Mouse (Mus musculus) hematopoietic stem cell, adult 5-6 weeks (primary cell): ENCODE results near the gene Cab39l. TPM values are rescaled to one million over a fixed set of nuclear protein-coding genes. Genes with fewer than 3 reads are reported as not detected.

Source experiments
- ATAC-seq, 2 experiments: fragments of 125-278 bp in 1 of 2; replicated peaks in 1 of 2; 2 replicates each; pipeline ENCODE4 v1.8.0; 2016 to 2017; ENCODE audit warnings: inconsistent platforms in 2 of 2, mild to moderate bottlenecking in 2 of 2, moderate number of reproducible peaks in 2 of 2, low read depth in 1 of 2, moderate TSS enrichment in 1 of 2; ENCODE audit not compliant: low FRiP score in 2 of 2, poor library complexity in 2 of 2, severe bottlenecking in 2 of 2, insufficient read depth in 1 of 2, low TSS enrichment in 1 of 2
- total RNA-seq: library from RNA; stranded (forward); fragments of 172-1452, 232-1000 nt; gene quantifications from 2 replicates; pipeline ENCODE4 v1.2.3, GENCODE M21; 2017

Cab39l gene
- total RNA-seq, 1 experiment from 2014 or later: 29.5 TPM

DNA sequence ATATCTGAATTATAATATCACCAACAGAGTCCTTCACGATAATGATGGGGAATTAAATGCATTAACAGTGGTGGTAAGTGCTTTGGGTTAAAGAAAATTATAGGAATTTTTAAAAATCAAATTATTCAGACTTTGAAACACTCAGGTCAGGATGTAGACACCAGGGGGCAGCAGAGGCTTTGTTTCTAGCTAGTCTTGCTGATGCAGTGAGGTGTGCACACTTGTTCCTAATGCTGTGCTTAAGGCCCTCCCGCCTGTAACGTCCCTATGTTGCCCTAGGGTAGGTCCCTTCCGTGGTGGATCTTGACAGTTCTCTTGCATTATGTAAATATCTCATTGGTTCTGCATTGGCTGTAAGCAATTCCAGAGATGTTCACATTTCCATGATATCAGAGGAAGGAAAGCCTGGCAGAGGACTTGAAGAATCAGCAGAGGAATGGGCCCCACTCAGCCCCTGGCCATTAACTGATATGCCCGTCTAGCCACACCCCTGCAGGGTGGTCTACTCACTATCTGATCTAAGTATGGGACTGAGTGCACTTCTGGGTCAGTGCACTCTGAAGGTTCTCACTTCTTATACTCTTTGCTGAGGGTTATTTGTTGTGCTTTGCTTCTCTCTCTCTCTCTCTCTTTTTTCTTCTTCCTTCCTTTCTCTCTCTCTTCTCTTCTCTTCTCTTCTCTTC is 165.0 kb downstream of the Cab39l start:
- peak; percentile 49 to 65; a peak in 3 of 4 replicates for ATAC-seq

DNA sequence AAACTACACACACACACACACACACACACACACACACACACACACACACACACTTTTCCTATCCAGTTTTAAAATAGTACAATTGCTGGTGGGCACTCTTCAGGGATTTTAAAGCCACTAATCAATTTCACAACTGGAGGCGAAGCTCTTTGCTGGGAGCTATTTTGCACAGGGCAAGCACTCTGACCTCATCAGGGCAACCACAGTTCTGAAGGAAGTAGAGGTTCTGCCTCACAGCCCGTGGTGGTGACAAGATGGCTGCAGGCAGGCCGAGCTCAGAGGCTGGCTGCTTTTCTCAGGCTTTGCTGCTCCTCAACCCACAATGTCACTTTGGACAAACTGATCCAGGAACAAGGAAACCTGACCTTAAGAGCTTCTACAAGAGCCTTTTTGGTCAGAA is 166.2 kb downstream of the Cab39l start:
- ATAC-seq: 0 out of 4 replicates have a peak, but pooled peaks of 1 of the 2 experiments have one; percentile 22

DNA sequence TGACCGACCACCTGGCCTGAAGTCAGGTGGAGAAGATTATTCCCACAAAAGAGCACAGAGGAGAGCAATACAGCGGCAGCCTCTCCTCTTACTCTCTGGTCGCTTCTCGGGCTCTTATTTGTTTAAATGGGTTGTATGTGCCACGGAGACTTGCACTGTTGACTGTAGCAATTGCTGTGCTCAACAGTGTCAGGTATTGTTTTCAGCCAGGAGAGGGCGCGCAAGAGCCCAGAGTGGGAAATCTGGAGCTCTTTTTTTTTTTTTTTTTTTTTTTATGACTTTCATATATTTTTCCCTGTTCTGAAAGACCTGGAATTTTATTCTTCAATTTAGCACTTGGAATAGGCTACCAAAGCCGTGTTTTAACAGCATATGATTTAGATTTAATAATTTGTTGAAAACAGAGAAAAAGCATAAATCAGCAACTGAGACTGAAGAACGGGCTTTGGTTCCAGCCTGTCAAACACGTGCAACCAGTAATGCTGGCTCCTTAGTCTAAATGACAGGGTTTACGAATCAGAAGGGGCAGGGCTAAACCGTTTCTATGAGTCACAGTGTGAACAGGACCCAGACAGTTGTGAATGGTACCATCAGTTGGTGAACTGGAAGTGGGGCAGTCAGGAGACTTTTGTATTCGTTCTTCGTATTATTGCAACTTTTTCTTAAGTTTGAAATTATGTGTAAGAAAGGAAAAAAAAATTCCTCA is 172.3 kb downstream of the Cab39l start:
- peak in 1 of 2 experiments; percentile 51; a peak in 1 of 4 replicates for ATAC-seq

DNA sequence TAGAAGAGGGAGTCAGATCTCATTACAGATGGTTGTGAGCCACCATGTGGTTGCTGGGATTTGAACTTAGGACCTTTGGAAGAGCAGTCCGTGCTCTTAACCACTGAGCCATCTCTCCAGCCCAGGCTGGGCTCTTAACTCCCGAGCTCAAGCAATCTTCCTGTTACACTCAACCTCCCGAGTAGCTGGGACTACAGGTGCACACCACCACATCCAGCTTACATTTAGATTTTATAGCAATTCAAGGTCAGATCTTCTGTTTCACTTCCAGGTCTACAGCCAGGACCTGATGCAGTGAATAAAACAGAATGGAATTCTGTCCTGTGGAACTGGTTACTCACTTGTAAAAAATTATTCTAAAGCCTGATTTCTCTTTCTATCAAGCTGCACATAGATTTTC is 173.4 kb downstream of the Cab39l start:
- ATAC-seq: peak in 1 of 2 experiments; percentile 95; a peak in 2 of 4 replicates

DNA sequence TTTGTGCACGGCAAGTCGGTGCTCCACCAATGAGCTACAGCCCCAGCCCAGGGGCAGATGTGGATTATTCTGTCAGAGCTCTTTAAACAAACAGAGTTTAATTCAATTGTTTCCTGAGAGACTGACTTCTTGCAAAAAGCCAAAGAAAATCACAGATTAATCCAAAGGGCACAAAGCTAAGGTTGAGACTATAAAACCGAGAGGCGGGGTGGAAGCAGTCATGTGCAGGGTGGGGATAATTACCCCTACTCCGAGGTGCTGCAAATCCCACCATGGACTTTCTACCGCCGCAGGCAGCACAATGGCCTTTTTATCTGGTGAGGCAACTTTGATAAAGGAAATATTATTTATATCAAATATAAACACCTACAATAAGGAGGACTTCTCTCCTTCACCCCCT is 176.0 kb downstream of the Cab39l start:
- no peak for ATAC-seq

DNA sequence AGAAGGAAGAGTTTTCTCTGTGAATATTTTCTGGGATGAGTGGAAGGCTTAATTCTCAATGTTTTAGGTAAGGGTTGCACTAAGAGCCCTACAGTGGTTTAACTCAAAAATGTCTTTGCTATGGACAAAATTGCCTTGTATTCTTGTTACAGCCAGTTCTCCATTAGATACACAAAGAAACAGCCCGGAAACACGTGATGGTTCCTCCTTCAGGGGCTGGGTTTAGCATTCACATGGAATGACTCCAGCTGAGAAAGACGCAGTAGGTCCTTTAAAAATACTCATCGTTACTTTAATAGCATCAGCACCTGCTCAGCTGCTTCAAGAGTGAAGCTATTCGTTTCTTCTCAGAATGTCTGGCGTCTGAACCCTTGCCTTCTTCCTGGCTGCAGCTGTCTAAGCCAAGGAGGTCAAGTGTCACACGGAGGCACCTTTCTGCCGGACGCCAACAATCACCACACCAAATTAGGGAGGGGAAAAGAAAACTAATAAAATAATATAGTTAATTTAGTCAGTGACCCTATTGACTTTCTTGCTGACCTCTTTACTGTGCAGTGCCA is 183.6 kb downstream of the Cab39l start:
- ATAC-seq: no peak

DNA sequence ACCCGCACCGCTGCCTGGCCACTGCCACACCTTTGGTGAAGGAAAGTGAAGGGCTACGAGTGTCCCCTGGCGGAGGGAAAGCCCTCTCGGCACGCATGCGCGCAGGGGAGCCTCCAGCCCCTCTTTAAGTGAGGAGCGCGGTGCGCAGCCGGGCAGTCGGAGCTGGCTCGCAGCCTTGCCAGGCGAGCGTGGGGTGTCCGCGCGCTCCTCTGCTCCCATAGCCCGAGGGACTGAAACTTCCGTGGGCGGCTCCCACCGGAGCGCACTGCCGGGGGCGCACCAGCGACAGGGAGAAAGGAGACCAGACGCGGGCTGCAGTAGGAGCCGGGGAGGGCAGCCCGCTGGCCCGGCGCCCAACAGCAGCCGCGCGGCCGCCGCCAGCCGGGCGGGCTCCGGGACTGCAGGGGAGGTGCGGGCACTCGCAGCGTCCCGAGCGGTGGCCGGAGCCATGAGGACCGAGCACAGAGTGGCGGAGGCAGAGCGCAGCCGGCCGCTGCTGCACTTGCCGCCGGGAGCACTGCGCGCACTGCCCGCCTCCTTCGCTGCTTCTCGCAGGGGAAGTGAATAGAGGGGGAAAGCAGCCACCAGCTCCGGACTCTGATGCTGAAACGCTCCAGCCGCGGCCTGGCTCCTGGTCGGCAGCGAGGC is 184.5 kb downstream of the Cab39l start, which contains the start of gene Shisa2:
Gene Shisa2 (plus strand): TSS at position 151 of the 648 bp plus-strand sequence.
- ATAC-seq: peak; percentile 71 to 73

DNA sequence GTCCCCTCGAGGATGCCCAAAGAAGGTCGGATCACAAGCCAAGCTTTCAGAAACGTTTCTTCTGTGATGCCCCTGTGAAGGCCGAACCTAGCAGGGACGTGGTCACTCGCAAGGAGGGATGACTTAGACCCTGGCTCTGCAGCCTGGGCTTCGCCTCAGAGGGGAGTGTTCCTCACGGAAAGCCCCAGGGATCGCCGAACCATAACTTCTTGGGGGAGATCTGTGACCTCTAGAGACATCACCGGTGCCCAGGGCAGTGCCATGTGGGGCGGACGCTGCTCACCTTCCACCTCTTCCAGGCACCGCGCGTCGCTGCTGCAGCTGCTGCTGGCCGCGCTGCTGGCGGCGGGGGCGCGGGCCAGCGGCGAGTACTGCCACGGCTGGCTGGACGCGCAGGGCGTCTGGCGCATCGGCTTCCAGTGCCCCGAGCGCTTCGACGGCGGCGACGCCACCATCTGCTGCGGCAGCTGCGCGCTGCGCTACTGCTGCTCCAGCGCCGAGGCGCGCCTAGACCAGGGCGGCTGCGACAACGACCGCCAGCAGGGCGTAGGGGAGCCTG is 185.1 kb downstream of the Cab39l start:
- ATAC-seq: no peak

DNA sequence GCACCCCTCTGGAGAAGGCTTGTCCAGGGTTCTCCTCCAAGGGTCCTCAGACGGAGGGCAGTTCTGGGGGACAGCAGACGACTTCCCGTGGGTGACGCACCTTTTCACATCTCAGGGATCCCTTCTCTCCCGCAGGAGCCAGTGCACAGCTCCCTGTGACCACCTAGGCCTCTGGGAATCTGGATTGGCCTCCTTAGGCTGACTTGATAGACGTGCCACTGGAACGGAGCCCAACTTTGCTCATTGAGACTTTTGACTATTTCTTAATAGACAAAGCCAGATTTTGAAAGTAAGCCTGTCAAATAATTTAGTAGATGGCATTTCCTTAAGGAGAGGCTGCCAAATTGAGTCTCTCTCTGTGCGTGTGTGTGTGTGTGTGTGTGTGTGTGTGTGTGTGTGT is 185.9 kb downstream of the Cab39l start:
- no peak for ATAC-seq

DNA sequence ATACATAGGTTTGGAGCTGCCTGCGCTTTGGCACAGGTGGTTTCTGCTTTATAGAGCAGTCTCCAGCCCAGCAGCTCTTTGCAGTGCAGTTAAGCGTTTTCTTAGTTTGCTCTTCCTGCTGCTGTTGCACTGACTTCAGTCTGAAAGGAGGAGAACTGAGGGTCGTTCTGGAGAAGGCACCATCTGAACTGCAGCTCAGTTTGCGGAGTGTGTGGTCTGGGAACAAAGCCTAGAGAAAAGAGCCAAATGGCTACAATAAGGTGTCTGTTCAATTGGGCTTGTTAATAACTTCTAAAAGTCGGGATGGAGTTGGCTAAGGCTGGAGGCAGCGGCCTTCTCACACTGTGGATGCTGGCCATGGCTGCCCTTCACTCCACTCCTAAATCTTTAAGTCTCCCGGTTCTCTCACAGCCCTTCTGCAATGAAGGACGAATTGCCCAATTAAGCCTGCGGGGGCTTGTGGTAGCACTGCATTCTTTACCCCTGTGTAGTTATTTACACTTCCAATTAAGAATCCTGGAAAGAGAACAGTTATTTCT is 186.4 kb downstream of the Cab39l start:
- ATAC-seq: no peak

DNA sequence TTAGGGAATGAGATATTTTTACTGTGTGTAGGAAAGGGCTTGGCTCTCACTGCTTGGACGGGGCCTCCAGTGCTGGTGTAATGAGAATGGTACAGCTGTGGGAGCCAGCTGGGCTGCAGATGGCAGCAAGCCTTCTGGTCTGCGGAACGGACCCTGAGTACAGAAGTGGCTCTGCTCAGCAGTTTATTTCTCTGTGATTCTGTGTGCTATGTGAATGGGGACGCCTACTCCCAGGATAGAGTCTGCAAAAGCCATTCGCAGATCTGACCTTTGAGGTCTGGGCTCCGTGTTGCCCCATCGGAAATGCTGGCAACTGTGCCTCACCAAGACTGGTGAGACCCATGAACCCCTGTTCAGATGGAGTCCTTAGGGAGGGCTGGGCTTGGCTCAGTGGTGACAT is 187.1 kb downstream of the Cab39l start:
- no peak for ATAC-seq

DNA sequence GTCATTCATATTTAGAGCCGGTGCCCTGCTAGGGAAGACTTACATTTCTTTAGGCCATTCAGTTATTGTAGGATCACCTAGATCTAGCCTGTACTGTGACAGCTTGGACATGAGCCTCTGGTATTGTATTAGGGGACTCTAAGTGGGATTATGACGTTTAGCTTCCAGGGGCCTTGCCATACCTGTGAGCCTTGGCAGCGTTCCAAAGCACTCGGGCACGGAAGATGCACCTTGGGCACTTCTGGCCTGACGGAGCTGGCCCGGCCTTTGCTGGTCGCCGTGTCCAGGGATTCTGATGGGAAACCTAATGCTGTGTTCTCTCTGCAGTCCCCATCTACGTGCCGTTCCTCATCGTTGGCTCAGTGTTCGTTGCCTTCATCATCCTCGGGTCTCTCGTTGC is 188.5 kb downstream of the Cab39l start:
- ATAC-seq: no peak

DNA sequence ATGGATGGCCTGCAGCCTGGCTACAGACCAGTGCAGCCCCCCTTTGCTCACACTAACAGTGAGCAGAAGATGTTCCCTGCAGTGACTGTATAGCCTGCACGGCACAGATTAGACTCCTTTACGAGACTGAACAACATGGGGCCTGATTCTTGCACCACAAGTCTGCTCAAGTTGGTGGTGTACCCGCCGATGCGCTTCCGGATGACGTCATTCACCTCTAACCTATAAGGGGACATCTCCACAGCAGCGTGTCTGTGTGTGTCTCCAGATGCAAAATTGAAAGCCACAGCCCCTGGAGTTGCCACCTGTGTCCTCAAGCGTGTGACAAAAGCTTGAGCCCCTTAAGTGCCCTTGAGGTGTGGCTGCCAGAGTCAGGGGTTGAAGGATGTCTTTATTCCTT is 189.3 kb downstream of the Cab39l start:
- no peak for ATAC-seq

DNA sequence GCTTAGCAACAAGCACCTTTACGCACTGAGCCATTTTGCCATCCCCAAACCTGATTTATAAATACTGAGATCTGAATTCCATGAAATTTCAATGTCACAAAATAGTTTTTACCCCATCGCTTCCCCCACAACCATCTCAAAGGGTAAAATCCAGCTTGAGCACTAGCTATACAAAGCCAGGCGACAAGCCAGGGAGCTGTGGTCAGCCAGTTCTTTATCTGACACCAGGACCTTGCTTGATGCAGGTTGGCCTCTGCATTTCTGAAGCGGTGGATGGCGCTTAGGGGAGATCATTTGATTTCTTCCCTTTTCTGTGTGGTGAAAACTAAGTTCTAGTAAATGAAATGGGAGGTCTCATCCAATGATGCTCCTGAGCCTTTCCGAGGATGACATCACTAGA is 191.3 kb downstream of the Cab39l start:
- ATAC-seq: no peak

DNA sequence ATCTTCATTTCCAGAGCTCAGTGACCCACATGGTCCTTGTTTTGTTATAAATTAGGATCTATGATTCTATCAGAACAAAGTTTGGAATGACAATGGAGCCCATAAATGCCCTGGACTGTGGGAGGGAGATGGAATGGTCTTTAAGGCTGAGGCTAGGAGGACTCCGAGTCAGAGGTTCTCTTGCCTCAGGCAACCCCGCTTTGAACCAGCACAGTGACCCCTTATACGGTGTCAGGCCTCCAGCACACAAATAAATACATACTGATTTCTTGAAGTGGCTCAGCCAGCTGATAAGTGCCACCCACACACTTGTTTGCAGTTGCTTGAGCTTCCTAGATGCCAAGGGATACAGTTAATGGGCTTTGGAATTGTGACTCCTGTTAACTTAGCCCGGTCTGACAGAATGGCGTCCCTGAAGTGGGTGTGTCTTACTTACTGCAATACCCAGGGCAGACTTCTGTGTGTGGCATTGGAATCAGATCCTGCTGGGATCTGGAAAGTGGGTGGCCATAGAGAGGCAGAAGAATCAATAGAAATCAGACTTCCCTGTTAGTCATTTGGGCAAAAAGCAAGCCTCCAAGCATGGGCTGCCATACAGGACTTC is 192.6 kb downstream of the Cab39l start:
- ATAC-seq: no peak

DNA sequence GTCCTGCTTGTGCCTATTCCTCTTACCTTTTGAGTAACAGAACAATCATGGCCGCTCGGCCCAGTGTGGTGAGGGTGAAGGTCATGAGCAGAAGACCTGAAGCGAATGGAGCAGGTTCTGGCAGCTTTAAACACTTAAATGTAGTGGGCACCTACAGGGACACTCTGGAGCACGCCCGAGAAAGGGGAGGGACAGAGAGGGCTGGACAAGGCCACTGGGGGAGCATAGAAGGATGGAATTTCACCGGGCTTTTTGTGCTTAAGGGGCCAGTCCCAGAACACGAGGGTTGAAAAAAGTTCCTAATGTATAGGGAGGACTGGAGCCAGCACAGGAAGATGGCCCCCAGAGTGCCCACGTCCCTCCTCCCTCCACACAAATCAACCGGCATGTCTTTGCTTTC is 193.2 kb downstream of the Cab39l start:
- no peak for ATAC-seq
